Mouse (Mus musculus): ENCODE measurements around the gene A030003K21Rik. TPM values are rescaled to one million over a fixed set of nuclear protein-coding genes. Genes with fewer than 3 reads are reported as not detected.
"Not testable (repeated sequence)": the region's sequence is repeated elsewhere in the genome, so short reads cannot be mapped to it uniquely, and the experiment has no call there.

The A030003K21Rik gene
- polyA plus RNA-seq, 1 experiment from 2014 or later, result not detected

DNA sequence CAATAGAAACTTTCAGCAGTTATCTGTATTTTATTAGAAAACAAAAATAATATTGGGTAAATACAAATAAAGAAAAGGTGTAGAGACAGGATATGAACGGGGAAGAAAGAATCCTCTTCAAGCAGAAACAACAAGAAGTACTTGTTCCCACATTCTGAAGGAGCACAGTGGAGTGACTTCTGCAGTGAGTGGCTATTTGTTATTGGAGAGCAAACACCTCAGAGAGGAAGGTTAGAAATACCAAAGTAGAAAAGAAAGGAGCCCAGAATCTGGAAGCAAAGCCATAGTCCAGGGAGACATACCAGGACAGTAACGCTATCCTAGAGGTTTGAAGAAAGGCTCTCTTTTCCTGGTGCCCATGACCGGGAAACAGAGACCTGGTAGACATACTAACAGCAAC is 12.6 kb downstream of the A030003K21Rik start:
- not testable (repeated sequence) for H3K9ac ChIP-seq (replicated peaks; ENCODE audit: low read depth, low read length); H3K27me3 ChIP-seq (replicated peaks; ENCODE audit: control insufficient read depth, insufficient read depth, low read length); H3K27ac ChIP-seq (ENCODE audit: low read length); H3K9me3 ChIP-seq (ENCODE audit: control insufficient read depth, low read length); H3K4me1 ChIP-seq (replicated peaks; ENCODE audit: control insufficient read depth, insufficient read depth, low read length); H3K36me3 ChIP-seq (ENCODE audit: control insufficient read depth, insufficient read depth); H3K4me3 ChIP-seq (replicated peaks; ENCODE audit: low read length); ATAC-seq; H3K4me2 ChIP-seq (ENCODE audit: low read length)
- 89% methylated on average over 3 of the region's 3 CpGs for WGBS

DNA sequence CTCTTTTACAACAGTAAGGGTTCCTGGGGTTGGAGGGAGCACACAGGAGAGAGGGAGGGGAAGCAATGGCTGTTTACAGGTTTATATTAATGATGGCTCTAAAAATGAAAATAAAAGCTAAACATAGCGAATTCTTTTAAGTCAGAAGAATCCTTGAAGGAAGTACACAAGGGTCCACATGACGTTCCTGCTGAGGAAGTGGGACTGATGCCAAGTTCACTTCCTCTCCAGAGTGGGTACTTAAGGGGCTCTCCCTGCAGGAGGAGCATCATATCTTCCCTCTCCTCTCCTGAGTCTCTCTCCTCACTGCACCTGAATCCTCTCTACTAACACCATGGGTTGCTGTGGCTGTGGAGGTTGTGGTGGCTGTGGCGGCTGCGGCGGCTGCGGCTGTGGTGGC is 18.5 kb downstream of the A030003K21Rik start, which contains the start of gene A030014E15Rik:
TSS of gene A030014E15Rik (plus strand) at position 268 of the 400 bp plus-strand sequence.
- no peaks in the 10 kb centered on the region for H3K4me1 ChIP-seq (replicated peaks; ENCODE audit: control insufficient read depth, insufficient read depth, low read length)
- no peak within 1 kb of the TSS for H3K4me2 ChIP-seq (ENCODE audit: low read length)
- H3K36me3 ChIP-seq (ENCODE audit: control insufficient read depth, insufficient read depth), result no peaks in the 10 kb centered on the region
- no peak within 1 kb of the TSS for H3K4me3 ChIP-seq (replicated peaks; ENCODE audit: low read length)
- H3K27ac ChIP-seq (ENCODE audit: low read length), result no peak within 1 kb of the TSS
- ATAC-seq, result no peak
- WGBS, result 94% methylated on average over 6 of the region's 6 CpGs
- no peaks in the 10 kb centered on the region for H3K27me3 ChIP-seq (replicated peaks; ENCODE audit: control insufficient read depth, insufficient read depth, low read length)
- H3K9me3 ChIP-seq (ENCODE audit: control insufficient read depth, low read length), result no peaks in the 10 kb centered on the region
- H3K9ac ChIP-seq (replicated peaks; ENCODE audit: low read depth, low read length), result no peak within 1 kb of the TSS

DNA sequence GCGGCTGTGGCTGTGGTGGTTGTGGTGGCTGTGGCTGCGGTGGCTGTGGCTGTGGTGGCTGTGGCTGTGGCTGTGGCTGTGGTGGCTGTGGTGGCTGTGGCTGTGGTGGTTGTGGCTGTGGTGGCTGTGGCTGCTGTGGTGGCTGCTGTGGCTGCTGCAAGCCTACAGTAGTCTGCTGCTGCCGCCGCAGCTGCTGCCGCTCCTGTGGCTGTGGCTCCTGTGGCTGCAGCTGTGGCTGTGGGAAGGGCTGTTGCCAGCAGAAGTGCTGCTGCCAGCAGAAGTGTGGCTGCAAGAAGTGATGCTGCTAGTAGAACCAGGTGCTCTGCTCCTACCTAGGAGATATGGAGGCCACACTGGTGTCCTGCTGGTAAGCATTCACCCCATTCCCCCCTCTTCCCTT is 29.8 kb downstream of the A030003K21Rik start:
- H3K27me3 ChIP-seq (replicated peaks; ENCODE audit: control insufficient read depth, insufficient read depth, low read length); H3K9me3 ChIP-seq (ENCODE audit: control insufficient read depth, low read length); ATAC-seq; H3K4me3 ChIP-seq (replicated peaks; ENCODE audit: low read length); H3K4me2 ChIP-seq (ENCODE audit: low read length); H3K4me1 ChIP-seq (replicated peaks; ENCODE audit: control insufficient read depth, insufficient read depth, low read length); H3K9ac ChIP-seq (replicated peaks; ENCODE audit: low read depth, low read length); H3K36me3 ChIP-seq (ENCODE audit: control insufficient read depth, insufficient read depth); H3K27ac ChIP-seq (ENCODE audit: low read length): not testable (repeated sequence)
- 95% methylated on average over 5 of the region's 5 CpGs for WGBS

DNA sequence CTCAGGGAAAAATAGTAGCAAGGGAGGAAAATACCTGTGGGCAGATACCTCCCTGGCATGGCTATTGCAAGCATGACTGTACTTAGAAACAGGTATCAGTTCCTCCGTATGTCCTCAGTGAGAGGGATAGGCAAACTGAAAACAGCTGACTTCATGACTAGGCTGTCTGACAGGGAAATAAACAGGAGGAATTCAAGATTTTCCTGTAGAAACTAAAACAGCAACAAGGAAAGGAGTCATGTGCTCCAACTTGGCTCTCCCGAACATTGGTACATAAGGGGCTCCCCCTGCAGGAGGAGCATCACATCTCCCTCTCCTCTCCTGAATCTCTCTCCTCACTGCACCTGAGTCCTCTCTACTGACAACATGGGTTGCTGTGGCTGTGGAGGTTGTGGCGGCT is 30.2 kb downstream of the A030003K21Rik start, which contains the start of gene A030005L19Rik:
TSS of gene A030005L19Rik (plus strand) at position 301 of the 400 bp plus-strand sequence.
- H3K4me2 ChIP-seq (ENCODE audit: low read length), result no peak within 1 kb of the TSS
- no peak within 1 kb of the TSS for H3K9ac ChIP-seq (replicated peaks; ENCODE audit: low read depth, low read length)
- no peak within 1 kb of the TSS for H3K27ac ChIP-seq (ENCODE audit: low read length)
- ATAC-seq, result no peak
- WGBS, result 90% methylated on average over 3 of the region's 3 CpGs
- no peaks in the 10 kb centered on the region for H3K9me3 ChIP-seq (ENCODE audit: control insufficient read depth, low read length)
- no peaks in the 10 kb centered on the region for H3K4me1 ChIP-seq (replicated peaks; ENCODE audit: control insufficient read depth, insufficient read depth, low read length)
- no peak within 1 kb of the TSS for H3K4me3 ChIP-seq (replicated peaks; ENCODE audit: low read length)
- H3K27me3 ChIP-seq (replicated peaks; ENCODE audit: control insufficient read depth, insufficient read depth, low read length), result no peaks in the 10 kb centered on the region
- no peaks in the 10 kb centered on the region for H3K36me3 ChIP-seq (ENCODE audit: control insufficient read depth, insufficient read depth)

DNA sequence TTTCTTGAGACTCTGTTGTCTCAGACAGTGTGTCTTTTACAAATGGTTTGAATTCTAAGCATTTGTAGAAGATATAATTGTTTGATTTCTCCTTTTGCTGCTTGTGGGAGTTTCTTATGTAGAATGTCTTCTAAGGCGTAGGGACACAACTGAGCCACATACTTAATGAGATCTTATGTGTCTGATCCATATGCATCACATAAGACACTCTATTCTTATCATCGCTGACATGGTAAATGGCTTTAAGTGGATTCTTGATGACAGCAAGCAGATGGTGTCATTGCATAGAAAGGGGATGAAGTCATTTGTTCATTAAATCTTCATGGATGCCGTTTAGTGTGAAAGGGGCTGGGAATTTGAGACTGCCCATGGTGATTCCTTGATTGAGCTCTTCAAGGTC is 37.3 kb downstream of the A030003K21Rik start:
- 45% methylated on average over 3 of the region's 3 CpGs for WGBS
- no peak overlapping the region for H3K4me3 ChIP-seq (replicated peaks; ENCODE audit: low read length)

DNA sequence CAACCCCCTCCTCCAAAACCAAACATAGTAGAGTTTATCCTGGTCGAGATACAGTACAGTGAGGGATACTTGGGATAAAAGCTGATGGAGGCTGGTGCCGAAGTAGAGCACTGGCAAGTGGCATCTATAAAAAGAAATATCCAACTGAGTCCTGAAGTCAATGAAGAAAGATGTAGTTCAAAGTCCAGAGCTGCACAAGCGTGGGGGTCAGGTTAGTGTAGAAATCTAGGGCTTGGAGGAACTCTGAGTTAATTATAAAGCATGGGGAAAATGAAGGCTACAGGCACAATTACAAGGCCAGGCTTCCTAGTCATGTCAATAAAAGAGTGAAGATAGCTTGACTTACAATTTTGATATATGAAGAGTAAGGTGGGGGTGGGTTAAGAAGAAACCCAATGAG is 42.0 kb downstream of the A030003K21Rik start:
- H3K27me3 ChIP-seq (replicated peaks; ENCODE audit: control insufficient read depth, insufficient read depth, low read length), result no peaks in the 10 kb centered on the region
- WGBS, result 94% methylated on average over 3 of the region's 3 CpGs
- H3K4me3 ChIP-seq (replicated peaks; ENCODE audit: low read length), result no peak overlapping the region
- H3K27ac ChIP-seq (ENCODE audit: low read length), result no peak overlapping the region
- no peak overlapping the region for H3K4me2 ChIP-seq (ENCODE audit: low read length)
- H3K36me3 ChIP-seq (ENCODE audit: control insufficient read depth, insufficient read depth), result peaks cover 18% of the 10 kb centered on the region
- no peak for ATAC-seq
- no peaks in the 10 kb centered on the region for H3K9me3 ChIP-seq (ENCODE audit: control insufficient read depth, low read length)
- no peak overlapping the region for H3K9ac ChIP-seq (replicated peaks; ENCODE audit: low read depth, low read length)
- no peaks in the 10 kb centered on the region for H3K4me1 ChIP-seq (replicated peaks; ENCODE audit: control insufficient read depth, insufficient read depth, low read length)

More for the DNA sequence above, 37.3 kb downstream of the A030003K21Rik start:
- H3K9me3 ChIP-seq (ENCODE audit: control insufficient read depth, low read length), result no peaks in the 10 kb centered on the region
- no peak overlapping the region for H3K27ac ChIP-seq (ENCODE audit: low read length)
- H3K36me3 ChIP-seq (ENCODE audit: control insufficient read depth, insufficient read depth), result peaks cover 15% of the 10 kb centered on the region
- no peaks in the 10 kb centered on the region for H3K27me3 ChIP-seq (replicated peaks; ENCODE audit: control insufficient read depth, insufficient read depth, low read length)
- ATAC-seq, result no peak
- no peak overlapping the region for H3K9ac ChIP-seq (replicated peaks; ENCODE audit: low read depth, low read length)
- no peak overlapping the region for H3K4me2 ChIP-seq (ENCODE audit: low read length)
- no peaks in the 10 kb centered on the region for H3K4me1 ChIP-seq (replicated peaks; ENCODE audit: control insufficient read depth, insufficient read depth, low read length)

DNA sequence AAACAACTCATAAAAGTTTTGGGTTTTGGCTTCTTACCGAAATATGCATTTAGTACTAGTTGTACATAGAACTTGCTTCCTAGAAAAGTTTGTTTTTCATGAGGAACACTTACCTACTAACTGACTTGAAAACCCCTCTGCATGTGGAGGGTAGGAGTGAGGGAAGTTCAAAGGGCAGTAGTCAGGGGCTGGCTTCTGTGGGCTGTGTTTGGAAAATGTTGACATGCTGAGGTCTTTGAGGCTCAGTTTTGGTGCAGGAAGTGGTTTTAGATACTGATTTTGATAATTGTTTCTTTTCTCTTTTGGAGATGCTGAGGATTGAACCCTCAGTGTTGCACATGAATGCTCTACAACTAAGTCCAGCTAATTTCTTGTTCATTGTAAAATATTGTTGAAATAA is 42.6 kb downstream of the A030003K21Rik start:
- H3K4me3 ChIP-seq (replicated peaks; ENCODE audit: low read length), result no peak overlapping the region
- H3K27me3 ChIP-seq (replicated peaks; ENCODE audit: control insufficient read depth, insufficient read depth, low read length), result no peaks in the 10 kb centered on the region
- no peaks in the 10 kb centered on the region for H3K4me1 ChIP-seq (replicated peaks; ENCODE audit: control insufficient read depth, insufficient read depth, low read length)
- 95% methylated on average over 1 of the region's 1 CpGs for WGBS
- H3K27ac ChIP-seq (ENCODE audit: low read length), result no peak overlapping the region
- no peak for ATAC-seq
- no peaks in the 10 kb centered on the region for H3K9me3 ChIP-seq (ENCODE audit: control insufficient read depth, low read length)
- peaks cover 18% of the 10 kb centered on the region for H3K36me3 ChIP-seq (ENCODE audit: control insufficient read depth, insufficient read depth)
- no peak overlapping the region for H3K4me2 ChIP-seq (ENCODE audit: low read length)
- H3K9ac ChIP-seq (replicated peaks; ENCODE audit: low read depth, low read length), result no peak overlapping the region

DNA sequence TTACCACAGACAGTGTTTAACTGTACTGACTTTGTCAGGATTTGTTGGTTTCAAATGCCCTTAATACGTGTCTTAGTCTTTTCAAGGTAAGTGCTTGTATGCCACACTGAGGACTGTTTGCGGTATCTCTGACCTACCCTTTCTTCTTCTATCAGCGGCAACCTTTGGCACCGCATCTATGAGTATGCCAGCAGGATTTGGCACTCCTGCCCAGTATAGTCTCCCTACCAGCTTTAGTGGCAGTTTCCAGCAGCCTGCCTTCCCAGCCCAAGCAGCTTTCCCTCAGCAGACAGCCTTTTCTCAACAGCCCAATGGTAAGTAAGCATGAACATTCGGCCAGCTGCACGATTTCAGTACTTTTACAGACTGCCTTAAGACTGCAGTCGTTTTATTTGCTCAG is 49.9 kb downstream of the A030003K21Rik start:
- Histone ChIP-seq H3K36me3 (ENCODE audit: control insufficient read depth, insufficient read depth) (peaks cover 8% of the 10 kb centered on the region), H3K27me3 (replicated peaks; ENCODE audit: control insufficient read depth, insufficient read depth, low read length) (no peaks in the 10 kb centered on the region), H3K9ac (replicated peaks; ENCODE audit: low read depth, low read length) (no peak overlapping the region), H3K4me2 (ENCODE audit: low read length) (no peak overlapping the region), H3K27ac (ENCODE audit: low read length) (no peak overlapping the region), H3K4me1 (replicated peaks; ENCODE audit: control insufficient read depth, insufficient read depth, low read length) (no peaks in the 10 kb centered on the region), H3K4me3 (replicated peaks; ENCODE audit: low read length) (no peak overlapping the region), H3K9me3 (ENCODE audit: control insufficient read depth, low read length) (no peaks in the 10 kb centered on the region)
- ATAC-seq, result no peak
- WGBS, result 94% methylated on average over 7 of the region's 7 CpGs

All from forebrain, embryonic 16.5 days (tissue).